Mouse (Mus musculus) cerebellum, adult 2 months (tissue): ENCODE data around the gene Ccdc88c.

ENCODE experiments used
- CTCF ChIP-seq: fragments of 200-500 bp; IDR thresholded peaks from 2 replicates; pipeline ENCODE4 v1.5.1; 2011; ENCODE audit warnings: low read depth, mild to moderate bottlenecking, control low read depth, low read length, moderate library complexity, borderline replicate concordance; ENCODE audit not compliant: insufficient read depth
- POLR2A ChIP-seq: fragments of 200-500 bp; IDR thresholded peaks from 2 replicates; pipeline ENCODE4 v1.6.1; 2011; ENCODE audit warnings: low read length, control low read depth, borderline replicate concordance; ENCODE audit not compliant: insufficient read depth

GRCm38 (mm10) chr12:100931653-100932052 is 97.2 kb downstream of the Ccdc88c start:
- TF ChIP-seq POLR2A (no peak), CTCF (no peak)
